Mouse (Mus musculus): Measurements from ENCODE around the gene Fam193a.

DNA sequence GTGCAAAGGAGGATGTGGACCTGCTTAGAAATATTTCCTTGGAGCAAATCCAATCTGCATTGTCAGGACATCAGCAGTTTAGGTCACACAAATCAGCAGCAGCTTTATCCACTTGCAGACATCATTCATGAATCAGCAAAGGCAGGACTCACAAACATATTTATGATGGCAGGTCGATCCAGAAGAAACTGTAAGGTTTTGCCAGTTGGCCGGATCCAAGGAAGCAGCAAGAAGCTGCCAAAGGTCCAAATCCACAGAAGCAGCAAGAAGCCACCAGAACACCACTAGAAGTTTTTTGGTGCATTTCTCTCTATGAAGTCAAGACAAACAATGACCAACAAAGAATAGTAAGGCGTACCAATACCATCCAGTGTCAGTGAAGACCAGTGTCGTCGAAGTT is 15.9 kb downstream of the Fam193a start:
- TF ChIP-seq CTCF (IDR thresholded peaks at IDR 0.05; ENCODE audit: borderline replicate concordance, insufficient read depth, low read length) (no peak), POLR2A (IDR thresholded peaks at IDR 0.05; ENCODE audit: low read depth, low read length) (no peak)

Data from embryonic fibroblast, embryonic 13.5 days (primary cell).